Mouse (Mus musculus) spleen, adult 10 weeks (tissue): ENCODE data around the gene Tsc22d4. TPM values are rescaled to one million over a fixed set of nuclear protein-coding genes. Genes with fewer than 3 reads are reported as not detected.

Experiments
- polyA plus RNA-seq: library from polyadenylated mRNA; stranded (reverse); fragments of 350-450 nt; fragmentation: Illumina TruSeq; extraction: RNeasy Lipid Tissue Mini Kit (QIAGEN cat#74804); gene quantifications from one replicate; pipeline ENCODE4 v1.2.3, GENCODE M21; 2015; ENCODE audit warnings: low replicate concordance; ENCODE audit not compliant: insufficient read depth

The Tsc22d4 gene
- 31.3 TPM for polyA plus RNA-seq

GRCm38 (mm10) chr5:137745214-137746171 lies at the start of gene Tsc22d4:
Gene Tsc22d4, plus strand, starts transcription at chr5:137745730.

DNA sequence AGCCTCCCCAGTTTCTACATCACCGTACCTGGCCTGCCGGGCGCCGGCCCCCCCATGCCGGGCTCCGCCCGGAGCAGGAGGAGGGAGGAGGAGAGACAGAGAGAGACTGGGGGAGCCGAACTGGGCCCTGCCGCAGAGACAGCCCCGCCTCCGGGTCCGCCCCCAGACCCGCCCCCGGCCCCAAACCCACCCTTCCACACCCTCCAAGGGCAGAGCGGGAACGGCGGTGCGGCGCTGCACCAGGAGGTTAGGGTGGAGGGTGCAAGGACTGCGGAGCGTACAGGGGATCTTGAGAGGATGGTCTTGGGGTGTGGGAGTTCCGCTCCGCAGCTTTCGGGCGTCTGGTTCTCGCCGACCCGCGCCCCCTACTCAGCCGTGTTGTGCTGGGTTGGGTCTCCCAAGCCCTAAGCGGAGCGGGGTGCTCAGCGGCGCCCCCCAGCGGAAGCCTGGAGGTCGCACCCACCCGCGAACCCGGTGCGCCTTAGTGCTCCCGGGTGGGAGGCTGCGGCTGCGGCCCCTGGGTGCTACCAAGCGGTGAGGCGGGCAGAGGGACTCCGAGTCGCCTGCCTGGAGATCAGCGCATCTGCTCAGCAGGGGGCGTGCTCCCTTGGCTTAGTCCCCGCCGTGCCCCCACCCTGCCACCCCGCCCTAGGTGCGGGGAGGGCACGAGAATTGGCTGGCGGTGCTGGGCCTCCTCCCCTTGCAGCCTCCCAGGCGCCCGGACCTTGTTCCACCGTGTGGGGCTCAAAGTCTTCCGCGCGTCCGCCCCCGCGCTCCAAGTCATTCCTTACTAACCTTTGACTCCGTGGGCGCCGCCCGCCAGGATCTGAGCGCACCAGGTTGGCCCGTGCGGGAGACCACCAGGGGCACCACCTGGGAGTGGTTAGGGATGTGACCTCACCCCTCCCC lies 4.3 kb upstream of the Tsc22d4 start, which contains the start of gene Nyap1:
Gene Nyap1 (minus strand): TSS at position 585 of the 909 bp plus-strand sequence.

GRCm38 (mm10) chr5:137778635-137779034 lies 33.1 kb downstream of the Tsc22d4 start, which contains the start of gene Ppp1r35:
Gene Ppp1r35, plus strand, starts transcription at chr5:137778849.

DNA sequence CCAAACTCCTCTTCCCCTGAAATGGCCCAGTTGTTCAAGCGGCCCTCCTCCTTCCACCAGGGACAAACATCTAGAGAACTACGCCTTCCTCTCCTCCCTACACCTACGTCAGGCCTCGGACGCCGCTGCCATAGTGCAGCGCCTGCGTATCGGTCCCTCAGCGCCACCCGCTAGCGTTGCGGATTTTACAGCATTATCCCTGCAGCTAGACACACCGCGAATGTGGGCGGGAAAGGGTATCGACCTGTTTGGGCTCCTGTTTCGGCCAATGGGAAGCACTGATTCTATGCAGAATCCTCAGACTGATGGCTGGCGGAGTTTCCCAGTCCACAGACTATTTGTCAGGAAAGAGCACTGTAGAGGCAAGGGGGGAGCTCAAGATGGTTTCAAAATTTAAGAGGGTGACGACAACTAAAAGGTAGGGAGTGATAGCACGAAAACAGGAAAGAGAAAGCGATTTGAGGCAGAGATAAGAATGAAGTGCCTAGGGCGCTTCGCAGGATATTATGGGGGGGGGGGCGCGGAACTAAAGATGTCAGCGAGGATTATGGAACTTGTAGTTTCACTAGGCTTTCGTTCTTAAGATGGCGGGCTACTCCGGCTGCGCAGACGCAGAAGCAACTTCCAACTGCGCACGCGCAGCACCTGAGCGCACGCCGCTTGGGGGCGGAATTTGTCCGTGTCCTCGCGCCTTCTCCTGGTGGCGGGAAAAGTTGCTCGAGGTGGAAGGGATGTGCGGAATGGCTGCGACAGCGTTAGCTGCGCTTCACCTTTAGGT lies 41.8 kb downstream of the Tsc22d4 start, which contains the start of the genes Mepce and Zcwpw1:
Gene Mepce (minus strand): TSS at position 505 of the 778 bp plus-strand sequence.
Gene Zcwpw1 (plus strand): TSS at position 648 of the 778 bp plus-strand sequence.

Other genes starting within 250 kb of the Tsc22d4 start
- 5.8 TPM for gene Pop7, start 243.2 kb upstream of the Tsc22d4 start, polyA plus RNA-seq
- gene Gigyf1, start 227.2 kb upstream of the Tsc22d4 start, polyA plus RNA-seq: 17.4 TPM
- not detected for gene Epo, start 212.5 kb upstream of the Tsc22d4 start, polyA plus RNA-seq
- 75.7 TPM for gene Gnb2, start 212.2 kb upstream of the Tsc22d4 start, polyA plus RNA-seq
- gene Actl6b, start 192.2 kb upstream of the Tsc22d4 start, polyA plus RNA-seq: not detected
- gene Tfr2, start 175.9 kb upstream of the Tsc22d4 start, polyA plus RNA-seq: 0.90 TPM
- 12.5 TPM for gene Mospd3, start 144.7 kb upstream of the Tsc22d4 start, polyA plus RNA-seq
- 39.5 TPM for gene Pcolce, start 131.9 kb upstream of the Tsc22d4 start, polyA plus RNA-seq
- gene Fbxo24, start 116.7 kb upstream of the Tsc22d4 start, polyA plus RNA-seq: not detected
- 29.7 TPM for gene Lrch4, start 116.6 kb upstream of the Tsc22d4 start, polyA plus RNA-seq
- 19.4 TPM for gene Gm20605, start 116.6 kb upstream of the Tsc22d4 start, polyA plus RNA-seq
- gene Sap25, start 104.4 kb upstream of the Tsc22d4 start, polyA plus RNA-seq: 45.6 TPM
- 0.64 TPM for gene Irs3, start 100.0 kb upstream of the Tsc22d4 start, polyA plus RNA-seq
- 8.7 TPM for gene Agfg2, start 61.0 kb upstream of the Tsc22d4 start, polyA plus RNA-seq
- 0.19 TPM for gene Nyap1, start 4.1 kb upstream of the Tsc22d4 start, polyA plus RNA-seq
- 5.9 TPM for gene Ppp1r35, start 33.1 kb downstream of the Tsc22d4 start, polyA plus RNA-seq
- gene Mepce, start 41.9 kb downstream of the Tsc22d4 start, polyA plus RNA-seq: 37.2 TPM
- gene Zcwpw1, start 42.1 kb downstream of the Tsc22d4 start, polyA plus RNA-seq: 34.2 TPM
- gene Pilra, start 90.6 kb downstream of the Tsc22d4 start, polyA plus RNA-seq: 50.0 TPM
- gene Pilrb1, start 112.4 kb downstream of the Tsc22d4 start, polyA plus RNA-seq: 59.4 TPM
- 53.7 TPM for gene Pilrb2, start 126.1 kb downstream of the Tsc22d4 start, polyA plus RNA-seq
- gene Cyp3a13, start 175.9 kb downstream of the Tsc22d4 start, polyA plus RNA-seq: not detected
- gene Gjc3, start 217.4 kb downstream of the Tsc22d4 start, polyA plus RNA-seq: not detected
- not detected for gene Azgp1, start 235.8 kb downstream of the Tsc22d4 start, polyA plus RNA-seq